Mouse (Mus musculus) liver, embryonic 12.5 days (tissue): Measurements from ENCODE around the gene Adcy10. TPM values are rescaled to one million over a fixed set of nuclear protein-coding genes. Genes with fewer than 3 reads are reported as not detected.

Experiments used
- ATAC-seq: fragments of 200-750 bp; cut with Nextera tagmentation; 2 replicates; pipeline ENCODE4 v1.8.0; 2017; ENCODE audit warnings: moderate number of reproducible peaks, mild to moderate bottlenecking, moderate library complexity
- H3K27ac ChIP-seq: fragments of 300-500 bp; sonication (generic); 2 replicates; pipeline ENCODE4 v1.5.1; 2016; ENCODE audit warnings: mild to moderate bottlenecking
- H3K27me3 ChIP-seq: fragments of 300-500 bp; sonication (generic); replicated peaks from 2 replicates; pipeline ENCODE4 v1.6.1; 2016; ENCODE audit warnings: mild to moderate bottlenecking, moderate library complexity
- H3K36me3 ChIP-seq: fragments of 300-500 bp; sonication (generic); 2 replicates; pipeline ENCODE4 v1.6.1; 2016; ENCODE audit warnings: mild to moderate bottlenecking, moderate library complexity
- H3K4me1 ChIP-seq: fragments of 300-500 bp; sonication (generic); 2 replicates; pipeline ENCODE4 v1.6.1; 2016
- H3K4me2 ChIP-seq: fragments of 300-500 bp; sonication (generic); 2 replicates; pipeline ENCODE4 v1.6.1; 2016; ENCODE audit warnings: mild to moderate bottlenecking, moderate library complexity
- H3K4me3 ChIP-seq: fragments of 300-500 bp; sonication (generic); 2 replicates; pipeline ENCODE4 v1.5.1; 2016; ENCODE audit warnings: mild to moderate bottlenecking, moderate library complexity
- H3K9ac ChIP-seq: fragments of 300-500 bp; sonication (generic); 2 replicates; pipeline ENCODE4 v1.6.1; 2016; ENCODE audit warnings: mild to moderate bottlenecking, moderate library complexity
- H3K9me3 ChIP-seq: fragments of 300-500 bp; sonication (generic); replicated peaks from 2 replicates; pipeline ENCODE4 v1.6.1; 2016; ENCODE audit warnings: mild to moderate bottlenecking, moderate library complexity
- WGBS: fragments of 180-500 bp; shearing (Covaris S2); methylation state at CpG from one replicate; pipeline ENCODE4 v1.1.7; 2016; ENCODE audit not compliant: insufficient replicate concordance; 5-methylcytosine and 5-hydroxymethylcytosine counted together
- polyA plus RNA-seq: library from polyadenylated mRNA; unstranded; fragments of >200 nt; fragmentation: Nextera tagmentation; extraction: Ambion mirVana; gene quantifications from 2 replicates; pipeline ENCODE4 v1.2.1, GENCODE M21; 2016

Adcy10 gene
- polyA plus RNA-seq, 1 experiment from 2014 or later: not detected

GRCm38 (mm10) chr1:165587845-165588244, 102.9 kb downstream of the Adcy10 start:
- Histone ChIP-seq H3K4me3 (no peak overlapping the region), H3K36me3 (peaks cover 12% of the 10 kb centered on the region; the same call in 1 of the 2 replicates), H3K9ac (no peak overlapping the region), H3K4me1 (peaks cover 33% of the 10 kb centered on the region), H3K27me3 (no peaks in the 10 kb centered on the region), H3K4me2 (no peak overlapping the region), H3K27ac (no peak overlapping the region), H3K9me3 (no peaks in the 10 kb centered on the region)
- no peak for ATAC-seq
- 43% methylated on average over 8 of the region's 8 CpGs for WGBS

DNA sequence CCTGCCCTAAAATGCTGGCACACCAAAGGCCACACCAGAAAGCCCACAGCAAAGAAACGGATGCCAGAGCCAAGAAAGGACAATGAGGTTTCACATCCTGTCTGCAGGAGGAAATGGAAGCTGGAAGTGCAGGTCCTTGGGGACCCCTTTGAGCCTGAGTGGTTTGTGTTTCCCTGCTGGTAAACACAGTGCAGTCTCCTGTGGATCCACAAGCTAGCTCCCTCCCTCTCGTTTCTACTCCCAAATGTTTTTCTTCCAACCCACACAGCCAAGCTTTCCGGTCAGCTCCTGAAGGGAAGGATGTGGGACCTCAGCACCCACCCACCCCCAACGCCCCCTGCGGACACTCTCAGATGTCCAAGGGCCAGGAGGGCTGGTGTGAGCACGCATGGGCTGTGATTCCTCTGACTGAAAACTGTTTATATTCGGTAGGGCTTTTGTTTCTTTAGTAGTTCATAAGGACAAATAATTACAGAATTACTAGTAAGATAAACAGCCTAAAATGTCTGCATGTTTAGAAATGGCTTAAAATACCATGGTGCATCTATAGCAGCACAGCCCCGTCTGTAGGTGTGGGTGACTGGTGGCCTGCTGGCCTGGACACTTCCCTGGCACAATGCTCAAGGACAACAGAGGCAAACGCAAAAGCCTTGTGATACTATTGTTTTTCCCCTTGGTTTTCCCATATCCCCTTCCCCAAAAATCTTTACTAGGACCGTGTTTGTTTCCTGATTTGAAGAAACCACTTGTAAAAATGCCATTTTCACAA, 104.5 kb downstream of the Adcy10 start:
- no peak for ATAC-seq
- Histone ChIP-seq H3K27me3 (no peaks in the 10 kb centered on the region), H3K9me3 (no peaks in the 10 kb centered on the region), H3K4me1 (peaks cover 36% of the 10 kb centered on the region), H3K4me3 (no peak overlapping the region), H3K27ac (0 out of 2 replicates have a peak overlapping the region, but pooled peaks have one; percentile 41), H3K4me2 (no peak overlapping the region), H3K36me3 (peaks cover 15% of the 10 kb centered on the region; the same call in 1 of the 2 replicates), H3K9ac (no peak overlapping the region)
- 39% methylated on average over 10 of the region's 10 CpGs for WGBS

DNA sequence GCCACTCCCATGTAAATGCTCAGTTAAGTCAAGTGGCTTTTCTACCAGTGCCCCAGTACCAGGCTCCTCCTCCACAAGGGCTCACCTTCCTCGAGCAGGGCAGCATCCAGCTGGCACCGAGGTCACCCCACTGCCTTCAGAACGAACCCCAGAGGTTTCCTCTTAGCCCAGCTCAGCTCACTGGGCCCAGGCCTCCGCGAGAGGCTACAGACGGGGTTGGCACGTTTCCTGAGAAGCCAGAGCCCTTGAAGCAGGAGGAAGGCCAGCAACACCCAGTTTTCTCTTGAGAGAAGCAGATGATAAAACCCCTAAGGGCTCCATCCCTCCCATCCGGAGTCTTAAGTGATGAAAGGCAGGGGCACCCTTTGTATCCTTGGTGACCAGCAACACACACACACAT, 105.8 kb downstream of the Adcy10 start:
- no peak for ATAC-seq
- no peak overlapping the region for H3K27ac ChIP-seq
- no peak overlapping the region for H3K4me2 ChIP-seq
- no peaks in the 10 kb centered on the region for H3K27me3 ChIP-seq
- peaks cover 36% of the 10 kb centered on the region for H3K4me1 ChIP-seq
- H3K9ac ChIP-seq: no peak overlapping the region
- no peak overlapping the region for H3K4me3 ChIP-seq
- H3K36me3 ChIP-seq: peaks cover 15% of the 10 kb centered on the region
- 66% methylated on average over 8 of the region's 8 CpGs for whole genome bisulfite sequencing
- H3K9me3 ChIP-seq: no peaks in the 10 kb centered on the region

- no peak overlapping the region for H3K9ac ChIP-seq
- peak; percentile 64 for ATAC-seq
Measured at GRCm38 (mm10) chr1:165592295-165593082, 107.5 kb downstream of the Adcy10 start.

DNA sequence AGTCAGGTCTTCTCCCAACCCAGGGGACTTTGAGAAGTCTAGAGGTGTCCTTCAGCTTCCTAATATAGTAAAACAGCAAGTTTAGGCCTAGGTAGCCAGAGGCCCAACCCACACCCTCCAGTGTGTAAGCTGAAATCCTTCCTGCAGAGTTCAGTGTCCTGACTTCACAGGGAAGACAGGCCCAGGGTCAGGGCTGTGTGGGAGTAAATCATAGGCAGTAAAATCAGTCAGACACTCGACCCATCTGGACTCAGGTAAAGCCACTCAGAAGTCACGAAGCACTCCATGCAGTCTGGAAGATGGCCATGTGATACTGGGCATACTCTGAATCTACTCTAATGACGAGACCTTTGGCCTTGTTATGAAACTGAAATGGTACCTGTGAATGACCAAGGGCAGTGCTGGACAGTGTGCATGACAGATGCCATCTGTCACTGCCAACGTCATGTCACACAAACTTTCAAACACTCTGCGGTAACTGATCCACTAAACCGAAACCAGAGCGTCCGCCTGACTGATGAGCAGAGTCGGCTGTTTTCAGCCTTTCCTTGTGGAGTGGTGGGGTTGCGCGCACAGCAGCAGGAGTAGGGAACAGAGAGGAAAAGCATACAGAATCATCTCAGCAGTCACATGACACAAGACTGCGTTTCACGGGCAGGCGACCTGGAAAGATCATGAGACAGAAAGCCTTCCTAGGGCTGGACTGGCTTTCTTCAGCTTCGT, 109.9 kb downstream of the Adcy10 start:
- WGBS: 82% methylated on average over 15 of the region's 15 CpGs
- H3K4me3 ChIP-seq: no peak overlapping the region
- no peak overlapping the region for H3K27ac ChIP-seq
- H3K4me2 ChIP-seq: no peak overlapping the region
- peaks cover 26% of the 10 kb centered on the region for H3K4me1 ChIP-seq
- no peak overlapping the region for H3K9ac ChIP-seq
- no peaks in the 10 kb centered on the region for H3K27me3 ChIP-seq
- H3K9me3 ChIP-seq: no peaks in the 10 kb centered on the region
- ATAC-seq: no peak
- H3K36me3 ChIP-seq: peaks cover 25% of the 10 kb centered on the region

More at GRCm38 (mm10) chr1:165592295-165593082, 107.5 kb downstream of the Adcy10 start:
- Histone ChIP-seq H3K36me3 (peaks cover 23% of the 10 kb centered on the region), H3K9me3 (no peaks in the 10 kb centered on the region), H3K4me2 (no peak overlapping the region), H3K4me1 (peaks cover 36% of the 10 kb centered on the region), H3K4me3 (no peak overlapping the region), H3K27ac (peak overlapping the region; percentile 43; the same call in 1 of the 2 replicates), H3K27me3 (no peaks in the 10 kb centered on the region)
- 22% methylated on average over 14 of the region's 14 CpGs for WGBS

- no peak for ATAC-seq
- no peak overlapping the region for H3K4me3 ChIP-seq
- no peak overlapping the region for H3K9ac ChIP-seq
- no peak overlapping the region for H3K4me2 ChIP-seq
- peaks cover 38% of the 10 kb centered on the region for H3K36me3 ChIP-seq
- no peaks in the 10 kb centered on the region for H3K4me1 ChIP-seq
- H3K27ac ChIP-seq: no peak overlapping the region
- H3K9me3 ChIP-seq: no peaks in the 10 kb centered on the region
- no peaks in the 10 kb centered on the region for H3K27me3 ChIP-seq
- WGBS: 75% methylated on average over 10 of the region's 10 CpGs
Measured at GRCm38 (mm10) chr1:165601775-165602280, 116.8 kb downstream of the Adcy10 start.

DNA sequence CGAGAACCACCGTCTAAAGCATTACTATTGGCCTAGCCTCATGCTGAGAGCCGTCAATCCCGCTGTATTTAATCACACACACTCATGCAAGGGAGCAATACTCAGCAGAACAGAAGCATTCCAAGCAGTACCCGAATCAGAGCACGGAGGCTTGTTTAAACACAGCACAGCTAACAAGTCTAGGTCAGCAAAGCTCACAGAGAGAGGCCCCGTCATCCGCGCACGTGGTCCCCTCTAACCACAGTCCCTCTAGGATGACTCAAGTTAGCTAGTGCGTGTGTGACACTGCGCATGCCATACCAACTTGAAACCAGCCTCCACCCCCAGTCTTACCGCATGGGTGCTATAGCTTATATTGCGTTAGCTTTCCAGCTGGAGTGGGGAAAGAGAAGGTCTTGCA, 118.2 kb downstream of the Adcy10 start:
- H3K27me3 ChIP-seq: no peaks in the 10 kb centered on the region
- peaks cover 45% of the 10 kb centered on the region for H3K36me3 ChIP-seq
- H3K4me2 ChIP-seq: no peak overlapping the region
- no peaks in the 10 kb centered on the region for H3K4me1 ChIP-seq
- no peaks in the 10 kb centered on the region for H3K9me3 ChIP-seq
- 79% methylated on average over 14 of the region's 14 CpGs for WGBS
- no peak overlapping the region for H3K9ac ChIP-seq
- ATAC-seq: no peak
- H3K4me3 ChIP-seq: no peak overlapping the region
- H3K27ac ChIP-seq: no peak overlapping the region

DNA sequence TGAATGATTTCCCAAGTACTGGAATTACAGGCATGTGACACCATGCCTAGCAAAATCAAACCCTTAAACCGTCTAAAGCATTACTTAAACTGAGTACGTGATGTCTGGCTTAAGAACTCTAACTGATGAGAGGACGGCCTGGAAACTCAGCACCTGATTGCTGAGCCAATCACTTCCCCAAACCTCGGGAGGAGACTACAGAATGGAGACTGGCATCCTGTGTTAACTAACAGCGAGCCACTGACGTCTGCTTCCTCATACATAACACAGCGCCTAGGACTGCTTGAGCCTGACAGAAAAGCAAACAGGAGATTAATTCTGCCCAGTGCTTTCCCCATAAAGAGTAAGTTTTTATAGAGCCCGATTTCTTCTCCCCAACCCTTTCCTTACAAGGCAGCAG, 119.2 kb downstream of the Adcy10 start:
- 59% methylated on average over 8 of the region's 8 CpGs for WGBS
- ATAC-seq: no peak
- Histone ChIP-seq H3K9ac (no peak overlapping the region), H3K27ac (no peak overlapping the region), H3K36me3 (peaks cover 45% of the 10 kb centered on the region), H3K4me3 (no peak overlapping the region), H3K4me2 (no peak overlapping the region), H3K9me3 (no peaks in the 10 kb centered on the region), H3K4me1 (no peaks in the 10 kb centered on the region), H3K27me3 (no peaks in the 10 kb centered on the region)

DNA sequence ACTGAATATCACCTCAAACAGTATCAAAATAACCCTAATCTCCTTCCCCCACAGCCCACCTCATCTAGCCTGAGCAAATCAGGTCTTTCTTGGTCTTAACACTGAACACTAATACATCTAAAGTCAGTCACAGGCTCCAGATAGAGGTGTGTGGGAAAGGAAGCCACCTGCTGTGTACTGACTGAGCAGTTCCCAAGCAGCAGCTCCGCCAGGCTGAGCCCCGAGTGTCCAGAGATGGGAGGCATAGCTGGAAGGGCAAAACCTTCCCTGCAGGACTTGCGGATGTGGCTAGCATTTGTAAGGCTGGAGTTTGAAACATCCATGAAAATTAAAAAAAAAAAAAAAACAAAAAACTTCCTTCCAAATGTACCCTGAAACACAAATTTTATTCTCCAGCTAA, 120.1 kb downstream of the Adcy10 start:
- peaks cover 5% of the 10 kb centered on the region for H3K4me1 ChIP-seq
- no peaks in the 10 kb centered on the region for H3K9me3 ChIP-seq
- H3K27ac ChIP-seq: no peak overlapping the region
- H3K4me3 ChIP-seq: no peak overlapping the region
- 76% methylated on average over 3 of the region's 3 CpGs for WGBS
- peaks cover 43% of the 10 kb centered on the region for H3K36me3 ChIP-seq
- H3K4me2 ChIP-seq: no peak overlapping the region
- no peak overlapping the region for H3K9ac ChIP-seq
- no peaks in the 10 kb centered on the region for H3K27me3 ChIP-seq
- no peak for ATAC-seq

GRCm38 (mm10) chr1:165605774-165606173, 120.8 kb downstream of the Adcy10 start:
- Histone ChIP-seq H3K4me1 (peaks cover 5% of the 10 kb centered on the region), H3K27ac (no peak overlapping the region), H3K9me3 (no peaks in the 10 kb centered on the region), H3K9ac (no peak overlapping the region), H3K36me3 (peaks cover 43% of the 10 kb centered on the region), H3K4me3 (no peak overlapping the region), H3K27me3 (no peaks in the 10 kb centered on the region), H3K4me2 (no peak overlapping the region)
- no peak for ATAC-seq
- WGBS: 78% methylated on average over 6 of the region's 6 CpGs

DNA sequence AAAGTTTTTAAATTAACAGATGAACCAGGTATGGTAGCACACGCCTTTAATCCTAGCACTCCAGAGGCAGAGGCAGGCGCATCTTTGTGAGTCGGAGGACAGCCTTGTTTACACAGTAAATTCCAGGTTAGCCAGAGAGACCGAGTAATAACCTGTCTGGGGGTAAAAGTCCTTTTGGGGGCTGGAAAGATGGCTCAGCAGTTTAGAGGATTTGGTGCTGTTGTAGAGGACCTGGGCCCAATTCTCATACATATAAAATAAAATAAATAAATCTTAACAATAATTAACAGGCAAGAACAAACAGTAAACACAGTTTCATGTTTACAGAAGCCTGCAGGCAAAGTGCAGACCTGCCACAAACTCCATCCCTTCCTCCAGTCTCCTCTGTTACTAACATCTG, 123.9 kb downstream of the Adcy10 start:
- peaks cover 29% of the 10 kb centered on the region for H3K36me3 ChIP-seq
- ATAC-seq: no peak
- H3K9ac ChIP-seq: no peak overlapping the region
- peaks cover 22% of the 10 kb centered on the region for H3K4me1 ChIP-seq
- H3K4me3 ChIP-seq: no peak overlapping the region
- no peaks in the 10 kb centered on the region for H3K9me3 ChIP-seq
- 69% methylated on average over 4 of the region's 4 CpGs for WGBS
- H3K27me3 ChIP-seq: no peaks in the 10 kb centered on the region
- no peak overlapping the region for H3K27ac ChIP-seq
- H3K4me2 ChIP-seq: no peak overlapping the region
